Mouse (Mus musculus) liver, embryonic 14.5 days (tissue): ENCODE results near the gene Tbl1x.

Experiments
- CTCF ChIP-seq: IDR thresholded peaks from 2 replicates; pipeline ENCODE4 v1.5.1; 2016; ENCODE audit warnings: antibody characterized with exemption, low read depth, control low read depth
- EP300 ChIP-seq: IDR thresholded peaks from 2 replicates; pipeline ENCODE4 v1.6.1; 2016; ENCODE audit warnings: antibody characterized with exemption, low read depth

DNA sequence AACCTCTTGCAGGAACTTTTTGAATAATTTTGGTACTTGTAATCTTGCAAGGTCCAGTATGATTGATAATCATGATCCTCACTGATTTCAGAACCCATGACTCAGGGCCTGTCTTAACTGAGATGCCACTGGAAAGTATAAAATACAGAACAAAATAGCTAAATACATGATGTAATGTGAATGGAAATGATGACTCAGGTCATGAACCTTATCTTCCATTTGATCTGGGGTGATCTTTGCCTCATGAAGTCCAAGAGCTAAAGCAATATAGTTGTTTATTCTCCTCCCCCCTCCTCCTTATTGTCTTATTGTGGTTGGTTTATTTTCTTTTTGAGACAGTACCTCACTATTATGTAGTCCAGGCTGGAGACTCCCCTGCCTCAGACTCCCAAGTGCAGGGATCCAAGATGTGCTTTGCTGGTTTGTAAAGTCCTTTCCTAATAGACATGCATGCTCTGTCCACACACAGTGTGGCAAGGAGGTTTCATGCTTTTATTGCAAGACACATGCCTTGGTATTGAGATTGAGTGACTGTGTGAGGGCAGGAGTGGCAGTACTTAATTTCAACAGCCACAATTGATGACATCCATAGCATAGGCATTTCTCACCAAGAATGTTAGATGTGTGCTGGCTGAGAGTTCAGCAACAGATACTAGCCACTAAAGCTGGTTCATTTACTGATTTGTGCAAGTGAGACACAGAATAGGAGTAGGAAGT is 34.7 kb downstream of the Tbl1x start:
- TF ChIP-seq CTCF (no peak), EP300 (no peak)
